Mouse (Mus musculus) brain, embryonic 14.5 days (tissue): ENCODE measurements around the gene Prex1.

Experiments used
- CTCF ChIP-seq: fragments of 200-500 bp; IDR thresholded peaks from 2 replicates; pipeline ENCODE4 v1.5.1; 2012; ENCODE audit warnings: inconsistent platforms, mild to moderate bottlenecking, moderate library complexity, borderline replicate concordance; ENCODE audit not compliant: insufficient read depth, insufficient read length; ENCODE audit errors: extremely low read depth
- POLR2A ChIP-seq: fragments of 200-500 bp; IDR thresholded peaks from 2 replicates; pipeline ENCODE4 v1.6.1; 2012; ENCODE audit warnings: mild to moderate bottlenecking, inconsistent platforms, borderline replicate concordance; ENCODE audit not compliant: poor library complexity, insufficient read depth, insufficient read length, severe bottlenecking; ENCODE audit errors: extremely low read depth

GRCm38 (mm10) chr2:166521461-166521860 is 192.2 kb downstream of the Prex1 start:
- TF ChIP-seq CTCF (no peak), POLR2A (no peak)
